Mouse (Mus musculus) kidney, embryonic 16.5 days (tissue): ENCODE data around the gene Nudt19. TPM values are rescaled to one million over a fixed set of nuclear protein-coding genes. Genes with fewer than 3 reads are reported as not detected.
"Not testable (repeated sequence)": the region's sequence is repeated elsewhere in the genome, so short reads cannot be mapped to it uniquely, and the experiment has no call there.

Experiments
- ATAC-seq: fragments of 200-750 bp; cut with Nextera tagmentation; 2 replicates; pipeline ENCODE4 v1.8.0; 2017; ENCODE audit warnings: moderate TSS enrichment; ENCODE audit not compliant: low FRiP score, low TSS enrichment
- H3K27ac ChIP-seq: fragments of 300-500 bp; sonication (generic); 2 replicates; pipeline ENCODE4 v1.5.1; 2014; ENCODE audit warnings: low read length
- H3K27me3 ChIP-seq: fragments of 300-500 bp; sonication (generic); 2 replicates; pipeline ENCODE4 v1.6.1; 2014; ENCODE audit warnings: low read length, control low read depth, mixed read lengths; ENCODE audit not compliant: insufficient read depth
- H3K36me3 ChIP-seq: fragments of 300-500 bp; sonication (generic); 2 replicates; pipeline ENCODE4 v1.6.1; 2014; ENCODE audit warnings: low read length, control low read depth, mixed read lengths; ENCODE audit not compliant: insufficient read depth
- H3K4me1 ChIP-seq: fragments of 300-500 bp; sonication (generic); 2 replicates; pipeline ENCODE4 v1.6.1; 2014; ENCODE audit warnings: low read length, control low read depth, mixed read lengths; ENCODE audit not compliant: insufficient read depth
- H3K4me2 ChIP-seq: fragments of 300-500 bp; sonication (generic); replicated peaks from 2 replicates; pipeline ENCODE4 v1.6.1; 2014; ENCODE audit warnings: low read depth, low read length
- H3K4me3 ChIP-seq: fragments of 300-500 bp; sonication (generic); 2 replicates; pipeline ENCODE4 v1.5.1; 2014; ENCODE audit warnings: mild to moderate bottlenecking, low read length
- H3K9ac ChIP-seq: fragments of 300-500 bp; sonication (generic); replicated peaks from 2 replicates; pipeline ENCODE4 v1.6.1; 2014; ENCODE audit warnings: low read length
- H3K9me3 ChIP-seq: fragments of 300-500 bp; sonication (generic); 2 replicates; pipeline ENCODE4 v1.6.1; 2016; ENCODE audit warnings: low read length, control low read depth
- whole genome bisulfite sequencing: fragments of 180-500 bp; shearing (Covaris S2); extraction: QIAGEN DNeasy Blood & Tissue Kit; methylation state at CpG from one replicate; pipeline ENCODE4 v1.1.7; 2014; 5-methylcytosine and 5-hydroxymethylcytosine counted together
- polyA plus RNA-seq: library from polyadenylated mRNA; unstranded; fragments of >200 nt; fragmentation: Nextera tagmentation; extraction: Ambion mirVana; gene quantifications from 2 replicates; pipeline ENCODE4 v1.2.1, GENCODE M21; 2015

Gene Nudt19
- polyA plus RNA-seq, 1 experiment from 2014 or later = 88.9 TPM

DNA sequence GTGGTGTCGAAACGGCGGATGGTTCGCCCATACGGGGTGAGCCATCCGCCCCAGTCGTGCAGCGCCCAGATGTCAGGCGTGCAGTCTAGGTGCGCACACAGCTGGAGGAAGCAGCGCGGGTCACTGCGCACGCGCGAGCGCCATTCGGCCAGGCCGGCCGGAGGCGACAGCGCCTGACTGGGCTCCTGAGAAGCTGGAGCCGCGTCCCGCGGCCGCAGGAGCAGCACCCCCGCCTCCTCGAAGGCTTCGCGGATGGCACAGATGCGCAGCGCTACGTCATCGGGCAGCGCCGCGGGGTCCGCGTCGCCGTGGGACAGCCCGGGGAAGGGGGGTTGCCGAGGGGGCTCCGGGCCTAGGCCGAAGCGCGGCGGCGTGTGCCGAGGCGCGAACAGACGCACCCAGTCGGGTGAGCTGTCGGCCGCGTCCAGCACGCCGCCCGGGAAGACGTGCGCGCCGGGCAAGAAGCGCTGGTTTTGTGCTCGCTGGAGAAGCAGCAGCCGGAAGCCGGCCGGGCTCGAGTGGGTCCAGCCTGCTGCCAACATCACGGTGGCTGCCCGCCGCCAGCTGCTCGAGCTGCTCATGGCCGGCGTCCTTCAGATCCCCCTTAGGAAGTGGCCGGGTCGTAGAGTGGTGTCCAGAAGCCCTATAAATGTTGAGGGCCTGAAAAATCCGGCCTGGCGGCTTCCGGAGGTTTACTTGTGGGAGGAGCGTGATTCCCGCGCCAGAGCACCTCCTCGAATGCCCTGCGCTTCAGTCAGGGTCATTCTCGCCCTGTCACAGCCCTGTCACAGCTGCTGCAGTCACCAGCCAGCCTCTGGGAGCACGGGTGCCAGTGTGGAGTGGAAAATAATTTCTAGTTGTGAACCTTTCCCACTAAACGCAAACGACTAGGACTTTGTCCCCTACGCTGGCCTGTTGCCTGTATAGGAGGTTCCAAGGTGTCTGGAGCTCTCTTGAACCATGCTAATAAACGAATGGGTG, 590 bp downstream of the Nudt19 start:
- H3K36me3 ChIP-seq = peaks cover 9% of the 10 kb centered on the region
- peak; percentile 96 for ATAC-seq
- H3K9ac ChIP-seq = peak overlapping the region; percentile 85
- H3K4me3 ChIP-seq = peak overlapping the region; percentile 64
- peaks cover 14% of the 10 kb centered on the region; the same call in 1 of the 2 replicates for H3K4me1 ChIP-seq
- WGBS = under 1% methylated on average over 92 of the region's 93 CpGs
- peak overlapping the region; percentile 92 for H3K27ac ChIP-seq
- no peaks in the 10 kb centered on the region for H3K27me3 ChIP-seq
- peak overlapping the region; percentile 94 for H3K4me2 ChIP-seq
- H3K9me3 ChIP-seq = no peaks in the 10 kb centered on the region

DNA sequence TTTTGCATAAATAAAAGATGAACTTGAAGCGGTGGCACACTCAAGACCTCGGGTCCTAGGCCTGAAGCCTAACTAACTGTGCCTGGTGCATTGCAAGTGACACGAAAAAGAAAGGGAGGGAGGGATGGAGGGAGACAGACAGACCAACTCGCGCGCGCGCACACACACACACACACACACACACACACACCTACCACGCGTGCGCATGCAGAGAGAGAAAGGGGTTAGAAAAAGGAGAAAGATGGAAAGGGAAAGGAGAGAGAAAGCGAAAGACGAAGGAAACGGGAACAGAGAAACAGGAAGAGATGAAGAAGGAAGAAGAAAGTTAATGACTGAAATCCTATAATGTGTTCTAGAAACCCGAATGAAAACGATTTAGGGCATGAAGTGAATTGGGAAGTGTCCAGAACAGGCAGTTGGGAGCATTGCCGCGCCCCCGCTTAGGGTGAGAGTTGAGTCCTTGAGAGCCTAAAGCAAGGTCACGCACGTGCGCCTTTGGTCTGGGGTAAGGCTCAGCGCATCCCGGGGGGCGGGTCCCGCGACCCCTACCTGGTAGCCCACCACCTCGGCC, 1.4 kb downstream of the Nudt19 start:
- peak; percentile 39 for ATAC-seq
- peaks cover 14% of the 10 kb centered on the region; the same call in 1 of the 2 replicates for H3K4me1 ChIP-seq
- peak overlapping the region; percentile 85 for H3K9ac ChIP-seq
- peak overlapping the region; percentile 92 for H3K27ac ChIP-seq
- no peaks in the 10 kb centered on the region for H3K9me3 ChIP-seq
- WGBS = 4% methylated on average over 28 of the region's 28 CpGs
- H3K4me2 ChIP-seq = peak overlapping the region; percentile 94
- H3K4me3 ChIP-seq = peak overlapping the region; percentile 64
- peaks cover 14% of the 10 kb centered on the region for H3K36me3 ChIP-seq
- no peaks in the 10 kb centered on the region for H3K27me3 ChIP-seq

- Histone ChIP-seq H3K27me3 (no peaks in the 10 kb centered on the region), H3K4me1 (peaks cover 14% of the 10 kb centered on the region; the same call in 1 of the 2 replicates), H3K27ac (no peak overlapping the region), H3K4me3 (peak overlapping the region; percentile 64), H3K9ac (no peak overlapping the region), H3K36me3 (peaks cover 19% of the 10 kb centered on the region), H3K9me3 (no peaks in the 10 kb centered on the region), H3K4me2 (peak overlapping the region; percentile 94)
- ATAC-seq = no peak
- 72% methylated on average over 10 of the region's 10 CpGs for WGBS
Observed at GRCm38 (mm10) chr7:35553751-35554604, 2.1 kb downstream of the Nudt19 start.

DNA sequence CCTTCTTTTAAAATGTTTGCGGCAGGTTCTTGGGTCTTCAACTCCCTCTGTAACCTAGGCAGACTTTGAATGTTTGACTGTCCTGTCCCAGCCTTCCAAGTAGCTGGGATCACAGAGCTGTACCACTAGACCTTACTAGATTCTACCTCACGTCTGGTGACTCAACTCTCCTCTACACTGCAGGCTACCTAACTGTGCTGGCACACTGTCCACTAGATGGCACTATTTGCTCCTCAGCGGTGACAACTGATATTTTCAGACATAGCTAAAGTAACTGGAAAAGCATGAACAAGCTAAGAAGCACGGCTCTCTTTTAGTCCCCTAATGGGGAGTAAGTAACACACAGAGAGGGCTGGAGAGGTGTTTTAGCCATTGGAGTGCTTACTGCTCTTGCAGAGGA, 10.2 kb downstream of the Nudt19 start:
- H3K9ac ChIP-seq = no peak overlapping the region
- no peak overlapping the region for H3K27ac ChIP-seq
- no peak overlapping the region for H3K4me3 ChIP-seq
- peaks cover 31% of the 10 kb centered on the region for H3K36me3 ChIP-seq
- no peak overlapping the region for H3K4me2 ChIP-seq
- no peaks in the 10 kb centered on the region for H3K9me3 ChIP-seq
- 37% methylated on average over 4 of the region's 4 CpGs for WGBS
- no peaks in the 10 kb centered on the region for H3K4me1 ChIP-seq
- H3K27me3 ChIP-seq = no peaks in the 10 kb centered on the region
- ATAC-seq = no peak

DNA sequence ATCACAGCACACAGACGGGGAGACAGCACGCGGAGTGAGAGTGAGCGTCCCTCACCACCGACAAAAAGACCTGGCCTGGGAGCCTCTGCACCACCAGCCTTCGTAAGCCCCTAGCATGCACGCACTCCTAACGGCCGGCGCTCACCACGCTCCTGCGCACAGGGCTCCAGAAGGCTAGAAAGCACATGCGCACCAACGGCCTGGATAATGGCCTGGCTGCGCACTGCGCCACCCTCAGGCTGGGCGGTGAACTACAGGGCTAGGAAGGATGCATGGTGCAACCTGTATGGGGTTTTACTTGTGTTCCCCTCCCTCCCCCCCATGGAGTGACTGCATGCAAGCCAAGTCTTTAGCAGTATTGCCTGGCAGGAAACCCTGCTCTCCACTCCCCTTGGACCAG, 18.5 kb downstream of the Nudt19 start, which contains the start of gene Tdrd12:
TSS of gene Tdrd12 (minus strand) at position 184 of the 400 bp plus-strand sequence.
- Histone ChIP-seq H3K9me3 (no peaks in the 10 kb centered on the region), H3K9ac (no peak within 1 kb of the TSS), H3K27ac (no peak within 1 kb of the TSS), H3K4me1 (no peaks in the 10 kb centered on the region), H3K36me3 (no peaks in the 10 kb centered on the region), H3K4me2 (no peak within 1 kb of the TSS), H3K27me3 (no peaks in the 10 kb centered on the region), H3K4me3 (no peak within 1 kb of the TSS)
- ATAC-seq = no peak
- WGBS = 90% methylated on average over 17 of the region's 17 CpGs

DNA sequence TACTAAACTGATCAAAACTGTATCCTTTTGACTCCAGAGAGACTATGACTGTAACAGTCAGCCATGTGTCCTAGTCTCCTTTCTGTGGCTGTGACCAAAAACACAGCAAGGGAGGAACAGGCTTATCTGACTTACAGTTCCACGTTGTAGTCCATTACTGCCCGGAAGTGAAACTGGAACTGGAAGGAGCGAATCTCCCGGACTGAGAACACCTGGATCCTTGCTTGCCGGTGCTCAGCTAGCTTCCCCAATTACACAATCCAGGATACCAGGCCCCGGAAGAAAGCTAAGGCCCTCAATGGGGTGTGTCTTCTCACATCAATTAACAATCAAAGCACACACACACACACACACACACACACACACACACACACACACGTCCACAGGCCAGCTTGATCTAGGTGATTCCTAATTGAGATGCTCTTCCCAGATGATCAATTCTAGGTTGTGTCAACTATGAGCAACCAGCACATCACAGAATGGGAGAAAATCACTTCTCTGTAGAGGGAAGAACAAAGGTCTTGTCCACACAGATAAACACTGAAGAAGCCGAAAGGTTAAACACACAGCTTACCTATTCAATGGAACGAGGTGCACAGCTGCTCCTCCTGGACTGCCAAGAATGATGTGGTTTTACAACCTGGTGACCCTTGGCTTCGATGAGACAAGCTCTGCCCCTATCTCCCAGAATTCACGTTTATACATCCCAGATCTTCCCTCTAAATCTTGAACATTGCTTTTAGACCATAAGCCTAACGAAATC, 20.2 kb downstream of the Nudt19 start:
- no peaks in the 10 kb centered on the region for H3K9me3 ChIP-seq
- H3K27ac ChIP-seq = no peak overlapping the region
- no peaks in the 10 kb centered on the region for H3K4me1 ChIP-seq
- no peak overlapping the region for H3K4me2 ChIP-seq
- no peak overlapping the region for H3K4me3 ChIP-seq
- H3K9ac ChIP-seq = no peak overlapping the region
- no peaks in the 10 kb centered on the region for H3K36me3 ChIP-seq
- no peaks in the 10 kb centered on the region for H3K27me3 ChIP-seq
- no peak for ATAC-seq
- WGBS = 66% methylated on average over 12 of the region's 12 CpGs

DNA sequence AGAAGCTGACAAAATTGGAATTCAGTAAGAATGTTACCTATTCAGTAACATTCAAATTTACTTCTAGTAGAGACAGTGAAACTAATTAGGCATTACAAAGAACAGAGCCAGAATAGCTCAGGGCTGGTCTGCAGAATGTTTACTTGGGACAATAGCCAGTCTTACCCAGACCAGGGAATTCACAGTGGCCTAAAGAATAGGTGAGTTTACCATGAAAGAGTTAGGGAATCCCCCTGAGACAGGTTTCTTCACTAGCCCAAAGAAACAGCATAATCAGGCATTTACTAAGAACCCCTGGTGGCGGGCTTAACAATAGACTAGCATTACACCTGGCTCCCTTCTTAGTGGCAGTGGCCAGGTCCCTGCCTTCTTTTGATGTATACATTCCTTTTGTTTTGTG, 25.6 kb downstream of the Nudt19 start:
- not testable (repeated sequence) for H3K9ac ChIP-seq, H3K4me1 ChIP-seq, H3K4me3 ChIP-seq, H3K4me2 ChIP-seq, H3K36me3 ChIP-seq, ATAC-seq, H3K27me3 ChIP-seq, H3K9me3 ChIP-seq, H3K27ac ChIP-seq
- WGBS = 74% methylated on average over 1 of the region's 1 CpGs

DNA sequence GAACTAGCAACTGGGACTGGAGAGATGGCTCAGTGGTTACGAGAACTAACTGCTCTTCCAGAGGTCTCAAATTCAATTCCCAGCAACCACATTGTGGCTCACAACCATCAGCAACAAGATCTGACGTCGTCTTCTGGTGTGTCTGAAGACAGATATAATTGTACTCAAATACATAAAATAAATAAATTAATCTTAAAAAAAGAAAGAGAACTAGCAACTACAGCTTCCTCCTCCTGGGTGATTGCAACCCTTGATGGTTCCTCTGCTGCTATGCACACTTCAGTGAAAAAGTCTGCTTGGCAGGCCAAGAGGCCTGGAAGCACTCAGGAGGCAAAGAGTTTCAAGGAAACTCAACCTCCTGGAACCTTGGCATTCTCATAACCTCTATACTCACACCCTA, 26.1 kb downstream of the Nudt19 start:
- Histone ChIP-seq H3K9me3 (peaks cover 6% of the 10 kb centered on the region; the same call in 1 of the 2 replicates), H3K36me3 (no peaks in the 10 kb centered on the region), H3K4me1 (no peaks in the 10 kb centered on the region), H3K27ac (no peak overlapping the region), H3K9ac (no peak overlapping the region), H3K4me2 (no peak overlapping the region), H3K4me3 (no peak overlapping the region), H3K27me3 (no peaks in the 10 kb centered on the region)
- 81% methylated on average over 3 of the region's 3 CpGs for WGBS
- no peak for ATAC-seq

GRCm38 (mm10) chr7:35526795-35527194, 29.3 kb downstream of the Nudt19 start:
- no peak overlapping the region for H3K27ac ChIP-seq
- H3K4me3 ChIP-seq = no peak overlapping the region
- ATAC-seq = no peak
- peaks cover 6% of the 10 kb centered on the region; the same call in 1 of the 2 replicates for H3K9me3 ChIP-seq
- H3K4me2 ChIP-seq = no peak overlapping the region
- H3K9ac ChIP-seq = no peak overlapping the region
- H3K36me3 ChIP-seq = no peaks in the 10 kb centered on the region
- 71% methylated on average over 2 of the region's 2 CpGs for WGBS
- H3K4me1 ChIP-seq = no peaks in the 10 kb centered on the region
- H3K27me3 ChIP-seq = no peaks in the 10 kb centered on the region
